Mouse (Mus musculus) brain, embryonic 14.5 days (tissue): ENCODE results near the gene Psg16.

ENCODE experiments used
- CTCF ChIP-seq: fragments of 200-500 bp; IDR thresholded peaks from 2 replicates; pipeline ENCODE4 v1.5.1; 2012; ENCODE audit warnings: inconsistent platforms, mild to moderate bottlenecking, moderate library complexity, borderline replicate concordance; ENCODE audit not compliant: insufficient read depth, insufficient read length; ENCODE audit errors: extremely low read depth
- POLR2A ChIP-seq: fragments of 200-500 bp; IDR thresholded peaks from 2 replicates; pipeline ENCODE4 v1.6.1; 2012; ENCODE audit warnings: mild to moderate bottlenecking, inconsistent platforms, borderline replicate concordance; ENCODE audit not compliant: poor library complexity, insufficient read depth, insufficient read length, severe bottlenecking; ENCODE audit errors: extremely low read depth

DNA sequence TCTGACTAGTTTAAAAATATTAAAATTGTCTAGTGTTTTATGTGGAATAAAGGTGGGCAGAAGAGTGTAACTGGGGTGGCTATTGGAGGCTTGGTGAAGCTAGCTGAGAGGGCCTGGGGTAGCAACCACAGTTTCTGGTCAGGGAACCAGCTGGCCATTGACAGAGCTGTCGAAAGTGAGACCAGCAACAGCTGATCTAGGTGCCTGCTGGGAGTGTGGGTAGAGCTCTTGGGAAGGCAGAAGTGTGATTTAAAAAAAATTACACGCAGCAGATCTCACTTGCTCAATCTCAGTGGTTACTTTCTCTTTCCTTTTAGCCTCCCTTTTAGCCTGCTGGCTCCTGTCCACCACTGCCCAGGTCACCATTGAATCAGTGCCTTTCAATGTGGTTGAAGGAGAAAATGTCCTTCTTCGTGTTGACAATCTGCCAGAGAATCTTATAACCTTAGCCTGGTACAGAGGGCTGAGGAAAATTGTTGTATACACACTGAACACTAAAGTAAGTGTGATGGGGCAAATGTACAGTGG is 16.3 kb downstream of the Psg16 start:
- TF ChIP-seq CTCF (no peak), POLR2A (no peak)
